Mouse (Mus musculus) left cerebral cortex, postnatal 25 days (tissue): ENCODE results near the gene Fkbpl. TPM values are rescaled to one million over a fixed set of nuclear protein-coding genes. Genes with fewer than 3 reads are reported as not detected.

Experiments
- DNase-seq, 2 experiments: peaks; one replicate each; pipeline ENCODE4 v3.0.0; 2022; ENCODE audit warnings: low spot score in 2 of 2, mixed read lengths in 1 of 2
- intact Hi-C: fragments of 180-260 bp; cut with DNase I; formaldehyde crosslinking; loops from one replicate; pipeline ENCODE4 v1.15.1; 2025
- total RNA-seq, 2 experiments: library from RNA; stranded (reverse); gene quantifications; 2 replicates each; pipeline ENCODE4 v1.2.3; 2021

Gene Fkbpl
- total RNA-seq, 2 experiments from 2014 or later = 12.0 to 17.0 TPM

- intact Hi-C loops = no loop called here
- DNase-seq = no peak
Observed at GRCm38 (mm10) chr17:34681881-34682536, 37.4 kb downstream of the Fkbpl start.

GRCm38 (mm10) chr17:34683179-34683578 is 38.6 kb downstream of the Fkbpl start:
- DNase-seq = no peak
- intact Hi-C loops = no loop called here

- intact Hi-C loops = no loop called here
- no peak for DNase-seq
Observed at GRCm38 (mm10) chr17:34683686-34684220, 39.2 kb downstream of the Fkbpl start.

- intact Hi-C loops = no loop called here
- no peak for DNase-seq
Observed at GRCm38 (mm10) chr17:34684253-34684893, 39.8 kb downstream of the Fkbpl start.

DNA sequence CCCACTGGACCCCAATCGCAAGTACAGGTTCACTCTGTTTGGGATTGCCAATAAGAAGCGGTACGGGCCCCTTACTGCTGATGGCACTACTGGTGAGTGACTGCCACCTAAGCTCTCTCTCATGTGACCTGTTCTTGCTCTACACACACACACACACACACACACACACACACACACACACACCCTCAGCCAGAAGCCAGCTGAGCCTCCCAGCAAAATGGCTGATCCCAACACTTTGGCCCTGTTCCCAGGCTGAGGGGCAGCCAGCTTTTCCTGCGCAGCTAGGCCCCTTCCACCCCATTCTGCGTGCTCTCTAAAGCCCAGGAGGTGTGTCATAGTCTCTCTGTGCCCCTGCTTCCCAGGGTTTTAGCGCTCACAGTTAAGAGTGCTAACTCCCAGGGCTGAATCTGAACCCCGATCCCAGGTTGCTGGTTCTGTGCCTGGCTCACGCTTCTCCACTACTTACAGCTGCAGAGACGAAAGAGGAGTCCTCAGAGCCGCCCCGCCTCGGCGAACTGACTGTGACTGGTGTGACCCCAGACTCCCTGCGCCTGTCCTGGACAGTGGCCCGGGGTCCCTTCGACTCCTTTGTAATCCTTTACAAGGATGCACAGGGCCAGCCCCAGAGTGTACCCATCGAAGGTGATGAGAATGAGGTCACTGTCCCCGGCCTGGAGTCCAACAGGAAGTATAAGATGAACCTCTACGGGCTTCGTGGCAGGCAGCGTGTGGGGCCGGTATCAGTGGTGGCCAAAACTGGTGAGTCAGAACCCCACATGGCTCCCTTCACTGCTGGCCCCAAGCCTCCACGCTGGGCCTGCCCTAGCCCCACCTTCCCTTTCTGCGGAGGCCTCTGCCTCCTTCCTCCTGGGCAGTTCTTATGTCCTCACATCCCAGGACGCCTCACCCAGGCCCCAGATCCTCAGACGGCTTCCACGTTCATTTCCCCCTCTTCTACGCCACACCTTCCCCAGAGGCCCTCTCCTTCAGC is 40.9 kb downstream of the Fkbpl start:
- DNase-seq = no peak
- intact Hi-C loops = no loop called here

DNA sequence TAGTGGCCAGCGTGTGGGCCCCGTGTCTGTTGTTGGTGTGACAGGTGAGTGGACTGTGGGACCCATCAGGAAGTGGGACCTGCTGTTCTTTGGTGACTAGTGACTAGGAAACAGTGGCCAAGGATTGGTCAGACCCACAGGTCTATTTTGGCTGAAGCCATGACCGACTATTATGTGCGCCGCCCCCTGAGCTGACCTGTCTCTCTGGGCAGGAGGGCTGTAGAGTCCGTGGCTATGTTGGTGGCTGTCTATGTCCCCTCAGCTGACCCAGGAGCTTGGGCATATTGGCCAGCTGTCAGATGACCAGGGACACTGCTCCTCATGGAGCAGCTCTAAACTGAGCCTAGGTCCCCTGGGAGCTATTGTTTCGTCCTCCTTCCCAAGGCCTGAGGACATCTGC is 44.3 kb downstream of the Fkbpl start:
- no peak for DNase-seq
- intact Hi-C loops = no loop called here

DNA sequence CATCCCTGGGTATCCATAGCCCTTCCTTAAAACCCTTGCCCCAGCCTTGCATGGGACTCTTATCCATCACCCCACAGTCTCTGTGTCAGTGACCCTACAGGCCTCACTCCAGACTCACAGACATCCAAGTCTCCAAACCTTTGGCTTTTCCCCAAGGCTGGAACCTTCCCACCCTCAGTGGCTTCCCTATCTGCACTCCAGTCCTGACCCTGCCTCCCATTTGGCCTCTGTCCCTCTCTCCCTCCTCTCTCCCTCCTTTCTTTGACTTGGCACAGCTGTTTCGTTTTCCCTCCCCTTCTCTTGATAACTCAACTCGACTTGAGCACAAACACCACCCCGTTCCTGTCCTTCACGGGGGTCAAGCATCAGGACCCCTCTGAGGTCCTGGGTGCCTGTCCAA is 45.9 kb downstream of the Fkbpl start:
- no peak for DNase-seq
- intact Hi-C loops = no loop called here

DNA sequence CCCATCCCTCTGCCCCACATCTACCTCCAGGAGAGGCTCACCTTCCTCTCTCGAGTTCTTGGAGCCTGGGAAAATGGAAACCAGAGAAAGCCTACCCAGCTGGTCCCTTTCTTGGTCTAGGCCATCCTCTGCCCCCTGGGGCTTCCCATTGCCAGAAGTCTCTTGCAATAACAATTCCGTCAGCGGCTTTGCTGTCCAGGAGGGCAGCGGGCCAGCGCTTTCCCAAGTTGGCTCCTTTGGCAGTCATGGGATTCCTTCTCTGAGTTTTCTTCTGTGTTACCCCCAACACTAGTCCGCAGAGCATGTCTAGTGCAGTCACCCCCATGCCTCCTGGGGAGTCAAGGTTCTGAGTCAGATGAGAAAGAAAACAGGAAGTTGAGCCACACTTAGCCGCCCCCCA is 48.3 kb downstream of the Fkbpl start:
- intact Hi-C loops = no loop called here
- DNase-seq = no peak

Other genes with a start within 250 kb of the Fkbpl start
- gene BC051142, start 245.9 kb upstream of the Fkbpl start, total RNA-seq = 1 to 10 TPM; 2.3 to 4.7 TPM
- gene Btnl4, start 167.4 kb upstream of the Fkbpl start, total RNA-seq = not detected
- gene Btnl6, start 127.4 kb upstream of the Fkbpl start, total RNA-seq = not detected
- 10 to 100 TPM; 10.9 to 11.9 TPM for gene Notch4, start 80.5 kb upstream of the Fkbpl start, total RNA-seq
- 1 to 10 TPM; 1.9 to 2.9 TPM for gene Gpsm3, start 55.0 kb upstream of the Fkbpl start, total RNA-seq
- 10 to 100 TPM; 52.7 to 56.1 TPM for gene Pbx2, start 53.5 kb upstream of the Fkbpl start, total RNA-seq
- gene Ager, start 46.9 kb upstream of the Fkbpl start, total RNA-seq = under 1 TPM; 0.55 to 0.71 TPM
- gene Rnf5, start 41.1 kb upstream of the Fkbpl start, total RNA-seq = 10 to 100 TPM; 71.4 to 76.3 TPM
- gene Agpat1, start 40.5 kb upstream of the Fkbpl start, total RNA-seq = 100 to 1,000 TPM; 169 to 174 TPM
- gene Egfl8, start 28.8 kb upstream of the Fkbpl start, total RNA-seq = 1 to 10 TPM; 3.9 to 5.1 TPM
- 10 to 100 TPM; 45.8 to 46.4 TPM for gene Ppt2, start 16.3 kb upstream of the Fkbpl start, total RNA-seq
- 100 to 1,000 TPM; 171 to 183 TPM for gene Prrt1, start 15.2 kb upstream of the Fkbpl start, total RNA-seq
- gene Atf6b, start 2.4 kb downstream of the Fkbpl start, total RNA-seq = 10 to 100 TPM; 72.7 to 72.8 TPM
- gene Tnxb, start 25.8 kb downstream of the Fkbpl start, total RNA-seq = 1 to 10 TPM; 1.2 to 1.6 TPM
- 10 to 100 TPM in 1 of 2 experiments, 1 to 10 TPM in 1; 7.6 to 10.3 TPM for gene C4b, start 99.1 kb downstream of the Fkbpl start, total RNA-seq
- gene Cyp21a1, start 159.8 kb downstream of the Fkbpl start, total RNA-seq = not detected
- gene Stk19, start 192.2 kb downstream of the Fkbpl start, total RNA-seq = 10 to 100 TPM; 52.2 to 57.6 TPM
- gene Dxo, start 192.3 kb downstream of the Fkbpl start, total RNA-seq = 10 to 100 TPM; 35.9 to 37.1 TPM
- gene Skiv2l, start 205.4 kb downstream of the Fkbpl start, total RNA-seq = 10 to 100 TPM; 64.0 to 65.9 TPM
- gene Nelfe, start 205.6 kb downstream of the Fkbpl start, total RNA-seq = 10 to 100 TPM; 30.9 to 37.9 TPM
- gene Cfb, start 217.8 kb downstream of the Fkbpl start, total RNA-seq = under 1 TPM in 1 of 2 experiments, not detected in 1; 0.30 TPM
- gene Zbtb12, start 234.7 kb downstream of the Fkbpl start, total RNA-seq = 1 to 10 TPM; 6.9 to 7.3 TPM
- not detected for gene Gm20547, start 237.3 kb downstream of the Fkbpl start, total RNA-seq